28 mouse cellular contexts compared by ENCODE assay signal in genomic region chr1:170520206-170520605, GRCm38 (mm10).
DNase-seq lines count a peak whose midpoint lies in the region; ATAC-seq and TF ChIP-seq lines count a peak whose summit lies in the region.
"Had no signal": no experiment of that assay in that cellular context is flagged by ENCODE, and none has a peak within 500 bp of the region (broad histone marks: within the 10 kb centered on the region; RNA-seq: fewer than 3 reads in every experiment).

No protein-coding gene starts in this region.

- H3K9me3 ChIP-seq in hindbrain, embryonic 10.5 days, result peaks cover 10% of the 10 kb centered on the region
- no peaks in the 10 kb centered on the region for H3K9me3 ChIP-seq in hindbrain, embryonic 13.5 days
- H3K9me3 ChIP-seq: limb, embryonic 15.5 days; liver, embryonic 13.5 days had no signal

- ATAC-seq in hindbrain, embryonic 13.5 days (ENCODE audit: low FRiP score), result no peak
- ATAC-seq in Patski, result peak; percentile 31
- ATAC-seq: forebrain, embryonic 16.5 days; intestine, postnatal 0 days; lung, postnatal 0 days; midbrain, embryonic 16.5 days had no signal

- TF ChIP-seq CTCF in Patski (IDR thresholded peaks at IDR 0.05), result no peak

- POLR2A ChIA-PET in Patski (lab: Charles Lee), result no interaction called here

- 0 out of 2 replicates have a peak overlapping the region, but pooled peaks have one; percentile 79 for H3K27ac ChIP-seq in hindbrain, embryonic 10.5 days
- no peak overlapping the region for H3K27ac ChIP-seq in hindbrain, embryonic 13.5 days
- H3K27ac ChIP-seq: embryonic facial prominence, embryonic 12.5 days; gastrocnemius, adult 2 months; hindbrain, embryonic 14.5 days; limb, embryonic 15.5 days; liver, embryonic 13.5 days had no signal

- H3K4me1 ChIP-seq in hindbrain, embryonic 10.5 days (replicated peaks), result peaks cover 31% of the 10 kb centered on the region
- H3K4me1 ChIP-seq in hindbrain, embryonic 13.5 days (replicated peaks), result peaks cover 18% of the 10 kb centered on the region

- in situ Hi-C loops in Patski (cut with MboI; ENCODE audit: low pct_unique_long_range_greater_than_20kb), result no loop called here

- H3K27me3 ChIP-seq in hindbrain, embryonic 10.5 days (ENCODE audit: insufficient read depth, poor library complexity, severe bottlenecking), result no peaks in the 10 kb centered on the region
- H3K27me3 ChIP-seq in hindbrain, embryonic 13.5 days, result no peaks in the 10 kb centered on the region
- H3K27me3 ChIP-seq in Patski, result no peaks in the 10 kb centered on the region
- H3K27me3 ChIP-seq: embryonic facial prominence, embryonic 12.5 days; limb, embryonic 15.5 days; liver, embryonic 13.5 days had no signal

- no peak overlapping the region for H3K9ac ChIP-seq in hindbrain, embryonic 13.5 days
- H3K9ac ChIP-seq: embryonic facial prominence, embryonic 12.5 days; hindbrain, embryonic 14.5 days; limb, embryonic 15.5 days; liver, embryonic 13.5 days had no signal

- DNase-seq in hindbrain, embryonic 10.5 days (ENCODE audit: low spot score), result no peak
- peak; percentile 77 for DNase-seq in Patski (ENCODE audit: low read depth, low spot score)
- peak; percentile 30 to 45 for DNase-seq in kidney, adult 8-10 months
- DNase-seq in kidney, postnatal 14 days, result peak; percentile 45
- DNase-seq in cerebellum, adult 11-12 months, result no peak
- no peak for DNase-seq in cerebellum, adult 18-20 months
- no peak for DNase-seq in gastrocnemius, postnatal 25 days
- DNase-seq: adrenal gland, adult 8-10 months; cerebellum, adult 9-10 months; cerebellum, postnatal 36 days; embryo, embryonic 11 days; gastrocnemius, adult 2 months; heart, postnatal 36 days; layer of hippocampus, postnatal 36 days; left cerebral cortex, postnatal 4 days; liver, embryonic 13.5 days; lung, adult 18-20 months; spleen, adult 18-20 months; thymus, postnatal 14 days had no signal

- H3K4me3 ChIP-seq in hindbrain, embryonic 10.5 days, result no peak overlapping the region
- no peak overlapping the region for H3K4me3 ChIP-seq in hindbrain, embryonic 13.5 days
- H3K4me3 ChIP-seq: embryonic facial prominence, embryonic 12.5 days; gastrocnemius, adult 2 months; limb, embryonic 15.5 days; liver, embryonic 13.5 days had no signal

- H3K36me3 ChIP-seq in hindbrain, embryonic 10.5 days, result no peaks in the 10 kb centered on the region
- H3K36me3 ChIP-seq in hindbrain, embryonic 13.5 days, result no peaks in the 10 kb centered on the region; the same call in 1 of the 2 replicates
- H3K36me3 ChIP-seq: embryonic facial prominence, embryonic 12.5 days; limb, embryonic 15.5 days; liver, embryonic 13.5 days had no signal

- CTCF ChIA-PET in Patski (lab: Charles Lee), result no interaction called here

- WGBS in hindbrain, embryonic 10.5 days, result 89% methylated on average over 4 of the region's 4 CpGs
- 94% methylated on average over 4 of the region's 4 CpGs for WGBS in hindbrain, embryonic 13.5 days

- no peak overlapping the region for H3K4me2 ChIP-seq in hindbrain, embryonic 13.5 days
- H3K4me2 ChIP-seq: embryonic facial prominence, embryonic 12.5 days; heart, embryonic 11.5 days; hindbrain, embryonic 14.5 days; limb, embryonic 15.5 days; liver, embryonic 13.5 days had no signal

Comparison
In these comparisons a context has a peak if more than half of its experiments do, and no peak if none do; other contexts are left out.
1. DNase-seq: peak in Patski (single experiment), kidney, adult 8-10 months (2 of 2) and kidney, postnatal 14 days (single experiment); none in hindbrain, embryonic 10.5 days (single experiment), cerebellum, adult 11-12 months (single experiment), cerebellum, adult 18-20 months (0 of 2) and gastrocnemius, postnatal 25 days (single experiment).